Mouse (Mus musculus) neural tube, postnatal 0 days (tissue): ENCODE results near the gene Hdac8. TPM values are rescaled to one million over a fixed set of nuclear protein-coding genes. Genes with fewer than 3 reads are reported as not detected.

Experiments used
- microRNA-seq: library from miRNA; unstranded; fragments of <30 nt; microRNA quantifications from one replicate; pipeline ENCODE4, GENCODE M21; 2016
- polyA plus RNA-seq: library from polyadenylated mRNA; unstranded; fragments of >200 nt; fragmentation: Nextera tagmentation; extraction: Ambion mirVana; gene quantifications from 2 replicates; pipeline ENCODE4 v1.2.1, GENCODE M21; 2015

Hdac8 gene
- polyA plus RNA-seq, result 8.6 and 13.7 TPM in 2 replicates

GRCm38 (mm10) chrX:102504644-102505481 is at the start of gene Hdac8:
Gene Hdac8, minus strand, starts transcription at chrX:102505359.

GRCm38 (mm10) chrX:102251937-102252860 is 253.0 kb downstream of the Hdac8 start, which contains the start of gene Cited1:
Gene Cited1, minus strand, starts transcription at chrX:102252181.

Small RNAs within 50 kb of the gene (microRNA-seq; reads per million reads assigned to microRNA genes)
- gene Gm26318, result not detected

Other genes with a start within 250 kb of the Hdac8 start
- 6.5 and 6.8 TPM in 2 replicates for gene Phka1, start 138.9 kb upstream of the Hdac8 start, polyA plus RNA-seq
- gene Gm3880, start 181.6 kb upstream of the Hdac8 start, polyA plus RNA-seq, result not detected in 2 replicates
- gene Gm9112, start 202.3 kb upstream of the Hdac8 start, polyA plus RNA-seq, result not detected in 2 replicates
- gene Dmrtc1b, start 202.5 kb upstream of the Hdac8 start, polyA plus RNA-seq, result not detected in 2 replicates